Mouse (Mus musculus): Measurements from ENCODE around the gene Shpk. TPM values are rescaled to one million over a fixed set of nuclear protein-coding genes. Genes with fewer than 3 reads are reported as not detected.

The Shpk gene
- total RNA-seq, 1 experiment, result 2.3 TPM

GRCm38 (mm10) chr11:73261385-73261784, 62.1 kb downstream of the Shpk start:
- H3K36me3 ChIP-seq (ENCODE audit: control insufficient read depth, insufficient read depth, low read length, poor library complexity, severe bottlenecking), result no peaks in the 10 kb centered on the region
- no peak for DNase-seq (ENCODE audit: low read depth, low spot score)
- no peak overlapping the region for H3K9ac ChIP-seq (ENCODE audit: insufficient read depth, low read depth, low read length, poor library complexity, severe bottlenecking)
- in situ Hi-C loops (cut with MboI; ENCODE audit: low sequenced_read_pairs in 2 of 2, unreplicated experiment in 2 of 2), result no loop called here
- H3K4me3 ChIP-seq (ENCODE audit: insufficient read depth in 1 of 2, low read depth in 1 of 2, low read length in 2 of 2, poor library complexity in 1 of 2, severe bottlenecking in 1 of 2), result no peak overlapping the region
- H3K9me3 ChIP-seq (ENCODE audit: control insufficient read depth, insufficient read depth, low read depth, low read length), result no peaks in the 10 kb centered on the region
- H3K27ac ChIP-seq (ENCODE audit: insufficient read depth, low read depth, low read length, poor library complexity, severe bottlenecking), result no peak overlapping the region
- no peak for TF ChIP-seq ZNF384 (IDR thresholded peaks at IDR 0.05; ENCODE audit: low read depth, low read length)
- no peak for TF ChIP-seq CHD2 (IDR thresholded peaks at IDR 0.05; ENCODE audit: low read depth, low read length)
- no peak for TF ChIP-seq ZC3H11A (IDR thresholded peaks at IDR 0.05; ENCODE audit: borderline replicate concordance, low read depth, low read length)
- TF ChIP-seq MAFK (IDR thresholded peaks at IDR 0.05; ENCODE audit: insufficient read depth, low read depth, low read length), result no peak
- H3K4me1 ChIP-seq (ENCODE audit: control insufficient read depth in 2 of 2, insufficient read depth in 2 of 2, low read length in 2 of 2, poor library complexity in 1 of 2), result no peaks in the 10 kb centered on the region

- no peak within 1 kb of the TSS for H3K4me3 ChIP-seq (ENCODE audit: insufficient read depth in 1 of 2, low read depth in 1 of 2, low read length in 2 of 2, poor library complexity in 1 of 2, severe bottlenecking in 1 of 2)
- no peaks in the 10 kb centered on the region for H3K4me1 ChIP-seq (ENCODE audit: control insufficient read depth in 2 of 2, insufficient read depth in 2 of 2, low read length in 2 of 2, poor library complexity in 1 of 2)
- no peak within 1 kb of the TSS for H3K27ac ChIP-seq (ENCODE audit: insufficient read depth, low read depth, low read length, poor library complexity, severe bottlenecking)
- in situ Hi-C loops (cut with MboI; ENCODE audit: low sequenced_read_pairs in 2 of 2, unreplicated experiment in 2 of 2), result no loop called here
- no peaks in the 10 kb centered on the region for H3K36me3 ChIP-seq (ENCODE audit: control insufficient read depth, insufficient read depth, low read length, poor library complexity, severe bottlenecking)
- H3K9me3 ChIP-seq (ENCODE audit: control insufficient read depth, insufficient read depth, low read depth, low read length), result no peaks in the 10 kb centered on the region
- no peak for DNase-seq (ENCODE audit: low read depth, low spot score)
- no peak within 1 kb of the TSS for H3K9ac ChIP-seq (ENCODE audit: insufficient read depth, low read depth, low read length, poor library complexity, severe bottlenecking)
- TF ChIP-seq CHD2 (IDR thresholded peaks at IDR 0.05; ENCODE audit: low read depth, low read length) (no peak), HCFC1 (IDR thresholded peaks at IDR 0.05; ENCODE audit: borderline replicate concordance, insufficient read depth, low read length) (no peak), ZC3H11A (IDR thresholded peaks at IDR 0.05; ENCODE audit: borderline replicate concordance, low read depth, low read length) (no peak), ZNF384 (IDR thresholded peaks at IDR 0.05; ENCODE audit: low read depth, low read length) (no peak), MAFK (IDR thresholded peaks at IDR 0.05; ENCODE audit: insufficient read depth, low read depth, low read length) (no peak)
Observed at GRCm38 (mm10) chr11:73267267-73267666, 68.0 kb downstream of the Shpk start, which contains the start of gene Trpv3. Gene Trpv3, plus strand, starts transcription at chr11:73267388.

Other genes starting within 250 kb of the Shpk start
- gene Atp2a3, start 238.3 kb upstream of the Shpk start, total RNA-seq (2012; rRNA removed), result 10.7 and 17.4 TPM in 2 replicates
- gene P2rx1, start 200.4 kb upstream of the Shpk start, total RNA-seq (2012; rRNA removed), result 0.36 and 0.69 TPM in 2 replicates
- 4.3 and 4.5 TPM in 2 replicates for gene Camkk1, start 180.5 kb upstream of the Shpk start, total RNA-seq (2012; rRNA removed)
- 9.6 and 10.4 TPM in 2 replicates for gene Ncbp3, start 151.7 kb upstream of the Shpk start, total RNA-seq (2012; rRNA removed)
- gene Itgae, start 108.9 kb upstream of the Shpk start, total RNA-seq (2012; rRNA removed), result 0.45 and 0.85 TPM in 2 replicates
- 19.7 and 25.5 TPM in 2 replicates for gene Haspin, start 61.2 kb upstream of the Shpk start, total RNA-seq (2012; rRNA removed)
- gene P2rx5, start 39.0 kb upstream of the Shpk start, total RNA-seq (2012; rRNA removed), result 1.7 and 1.9 TPM in 2 replicates
- 80.7 and 95.4 TPM in 2 replicates for gene Emc6, start 22.4 kb upstream of the Shpk start, total RNA-seq (2012; rRNA removed)
- 18.4 and 55.0 TPM in 2 replicates for gene Tax1bp3, start 22.4 kb upstream of the Shpk start, total RNA-seq (2012; rRNA removed)
- gene Ctns, start 418 bp upstream of the Shpk start, total RNA-seq (2012; rRNA removed), result 15.8 and 22.1 TPM in 2 replicates
- 0.16 and 0.22 TPM in 2 replicates for gene Trpv1, start 34.8 kb downstream of the Shpk start, total RNA-seq (2012; rRNA removed)
- 0.16 and 0.54 TPM in 2 replicates for gene Trpv3, start 67.9 kb downstream of the Shpk start, total RNA-seq (2012; rRNA removed)
- gene Aspa, start 130.1 kb downstream of the Shpk start, total RNA-seq (2012; rRNA removed), result 2.2 and 4.1 TPM in 2 replicates
- gene Gm49340, start 130.3 kb downstream of the Shpk start, total RNA-seq (2012; rRNA removed), result 0.13 TPM in 1 of 2 replicates, not detected in the other
- 0.74 and 3.3 TPM in 2 replicates for gene Spata22, start 130.3 kb downstream of the Shpk start, total RNA-seq (2012; rRNA removed)
- 0.31 TPM in 1 of 2 replicates, not detected in the other for gene Olfr20, start 151.3 kb downstream of the Shpk start, total RNA-seq (2012; rRNA removed)
- 1.1 and 1.6 TPM in 2 replicates for gene Olfr376, start 171.8 kb downstream of the Shpk start, total RNA-seq (2012; rRNA removed)
- gene Olfr1, start 200.2 kb downstream of the Shpk start, total RNA-seq (2012; rRNA removed), result not detected in 2 replicates
- gene Olfr378, start 229.0 kb downstream of the Shpk start, total RNA-seq (2012; rRNA removed), result not detected in 2 replicates

Measured in ES-E14 (cell line).